Mouse (Mus musculus) thymus, postnatal 10 days (tissue): Measurements from ENCODE around the gene AI182371.

ENCODE experiments used
- DNase-seq, 2 experiments: peaks; one replicate each; pipeline ENCODE4 v3.0.0; 2021; ENCODE audit warnings: low spot score in 2 of 2

Gene AI182371

DNA sequence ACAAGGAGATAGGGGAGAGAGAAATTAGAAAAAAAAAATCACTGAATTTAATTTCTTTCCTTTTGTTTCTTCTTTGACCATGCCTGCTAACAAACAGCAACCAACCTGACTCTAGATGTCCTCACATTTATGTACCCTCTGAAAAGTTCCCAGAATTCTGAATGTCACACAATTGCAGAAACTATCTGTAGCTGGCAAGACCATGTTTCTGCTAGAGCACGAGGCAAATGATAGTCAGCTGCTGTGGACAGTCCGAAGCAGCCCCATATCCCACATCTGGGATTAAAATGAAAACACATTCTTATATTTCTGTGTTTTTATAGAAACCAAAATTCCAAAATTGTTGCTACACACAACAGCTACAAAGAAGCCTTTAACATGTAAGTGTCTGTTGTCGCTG, at the start of gene AI182371:
Gene AI182371, minus strand, starts transcription at position 101 of the 400 bp plus-strand sequence.
- DNase-seq, result no peak

DNA sequence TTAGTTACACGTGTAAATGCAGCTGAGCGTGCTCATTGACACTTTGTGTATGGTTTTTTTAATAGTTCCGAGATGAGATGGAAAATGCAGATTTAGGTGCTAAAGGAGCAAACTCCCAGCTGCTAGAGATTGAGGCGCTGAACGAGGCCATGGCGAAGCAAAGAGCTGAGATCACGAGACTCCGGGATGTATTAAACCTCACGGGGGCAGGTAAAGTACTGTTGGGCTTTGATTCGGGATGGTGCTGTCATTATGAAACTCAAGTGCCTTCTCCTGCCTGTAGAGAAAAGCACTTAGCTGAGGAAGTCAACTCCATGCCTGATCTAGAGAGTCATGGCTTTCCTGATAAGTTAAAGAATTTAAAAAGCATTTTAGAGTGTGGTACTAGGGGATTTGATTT, 47.5 kb upstream of the AI182371 start:
- DNase-seq, result no peak

DNA sequence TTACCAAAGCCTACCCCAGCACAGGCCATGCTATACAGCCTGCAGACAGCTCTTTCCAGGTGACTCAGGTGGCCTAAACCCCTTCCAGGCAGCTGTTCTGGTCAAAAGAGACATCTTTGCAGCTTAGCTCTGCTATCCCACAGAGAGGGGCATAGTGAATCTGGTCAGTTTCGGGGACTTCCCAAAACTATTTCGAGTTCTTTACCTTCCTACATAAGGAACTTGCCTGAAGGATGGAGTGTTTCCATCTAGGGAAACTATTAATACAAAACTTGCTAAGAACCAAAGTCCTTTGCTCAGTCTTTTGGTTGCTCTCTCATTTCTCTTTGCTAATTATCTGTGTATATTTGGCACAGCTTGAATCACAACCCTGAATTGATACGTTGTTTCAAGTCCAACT, 40.3 kb upstream of the AI182371 start:
- no peak for DNase-seq

DNA sequence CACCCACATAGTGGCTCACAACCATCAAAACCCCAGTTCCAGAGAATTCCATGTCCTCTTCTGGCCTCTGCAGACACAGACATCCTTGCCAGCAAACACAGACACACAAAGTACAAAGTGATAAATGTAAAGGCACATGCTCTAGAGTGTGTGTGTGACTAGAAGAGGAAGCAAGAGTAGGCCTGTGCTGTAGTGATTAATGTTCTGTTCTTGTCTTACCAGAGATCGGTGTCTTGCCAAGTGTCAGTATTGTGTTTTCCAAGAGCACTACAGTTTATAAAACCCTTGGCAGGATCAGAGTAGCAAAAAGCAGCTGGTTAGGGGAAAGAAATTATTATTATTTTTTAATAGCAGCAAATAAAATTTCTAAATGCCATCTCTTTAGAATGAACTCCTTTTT, 37.2 kb upstream of the AI182371 start:
- DNase-seq, result no peak

DNA sequence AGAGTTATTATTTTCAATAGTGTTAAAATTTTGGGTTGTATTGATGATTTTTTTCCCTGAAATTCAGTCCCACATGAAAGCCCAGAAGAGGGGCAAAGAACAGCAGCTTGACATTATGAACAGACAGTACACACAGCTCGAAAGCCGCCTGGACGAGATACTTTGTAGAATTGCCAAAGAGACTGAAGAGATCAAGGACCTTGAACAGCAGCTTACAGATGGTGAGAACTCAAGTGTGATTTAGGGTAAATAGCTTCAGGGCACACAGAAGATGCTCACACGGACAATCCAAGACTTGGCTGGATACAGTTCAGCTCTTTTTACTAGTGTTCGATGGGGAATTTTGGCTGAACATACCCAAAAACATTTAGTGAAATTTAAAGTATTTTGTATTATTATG, 32.5 kb upstream of the AI182371 start:
- no peak for DNase-seq

DNA sequence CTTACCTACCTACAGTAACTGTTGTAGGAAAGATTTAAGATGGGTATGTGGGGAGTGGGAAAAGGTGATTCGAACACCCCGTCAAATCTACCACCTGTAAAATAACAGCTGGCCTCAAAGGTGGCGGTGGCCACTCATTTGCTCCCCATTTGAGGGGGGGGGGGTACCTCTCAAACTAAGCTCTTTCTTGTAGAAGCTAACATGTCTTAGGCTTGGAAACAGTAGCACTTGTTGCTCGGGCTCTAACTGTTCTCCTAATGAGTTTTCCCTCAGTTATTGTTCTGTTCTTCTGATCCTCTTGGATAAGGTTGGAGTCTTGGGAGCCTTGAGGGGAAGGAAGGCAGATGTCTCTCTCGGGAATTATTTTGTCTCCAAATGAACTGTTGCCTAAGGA, 31.3 kb upstream of the AI182371 start:
- no peak for DNase-seq

DNA sequence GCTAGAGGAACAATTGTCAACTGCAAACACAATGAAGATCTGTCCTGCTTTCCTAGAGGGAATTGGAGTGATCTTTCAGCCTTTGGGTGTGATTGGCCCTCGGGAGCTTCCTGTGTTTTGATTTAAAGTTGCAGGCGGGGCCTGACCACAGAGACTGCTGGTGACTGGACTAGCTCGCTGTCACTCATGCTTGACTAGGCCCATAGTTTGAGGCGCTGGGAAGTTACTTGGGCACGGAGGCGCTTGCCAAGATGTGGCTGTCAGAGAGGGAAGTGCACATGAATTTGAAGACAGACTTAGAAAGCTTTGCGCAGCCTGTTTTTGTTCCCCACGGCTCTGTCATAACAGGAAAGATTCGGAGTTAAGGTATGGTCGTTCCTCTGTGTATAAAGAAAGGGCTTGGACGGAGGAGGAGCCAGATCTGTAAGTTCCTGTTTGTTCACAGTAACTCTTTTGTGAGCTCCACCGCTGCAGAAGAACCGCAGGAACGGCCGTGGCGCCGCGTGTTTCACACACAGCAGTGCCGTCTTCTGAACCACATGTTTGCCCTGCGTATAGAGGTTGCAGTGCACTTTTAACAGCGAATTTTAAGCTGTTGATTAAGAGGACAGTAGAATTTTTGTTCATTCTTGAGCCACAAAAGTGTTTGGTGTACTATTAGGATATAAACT, 30.8 kb upstream of the AI182371 start:
- DNase-seq, result peak; percentile 92

DNA sequence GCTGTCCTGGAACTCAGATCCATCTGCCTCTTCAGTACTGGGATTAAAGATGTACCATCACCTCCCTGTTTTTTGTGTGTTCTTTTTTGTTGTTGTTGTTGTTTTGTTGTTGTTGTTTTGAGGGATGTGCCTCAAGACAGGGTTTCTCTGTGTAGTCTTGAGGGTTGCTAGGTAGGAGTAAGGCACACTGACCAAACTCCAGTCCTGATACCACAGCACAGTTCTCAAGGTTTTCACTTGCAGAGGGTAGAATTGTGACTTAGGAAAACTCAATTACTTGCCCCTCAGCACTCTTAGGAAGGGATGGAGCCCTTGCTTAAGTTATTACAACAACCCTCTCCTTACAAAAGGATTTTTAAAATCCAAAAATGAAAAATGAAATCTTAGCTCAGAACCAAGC, 30.1 kb upstream of the AI182371 start:
- no peak for DNase-seq

DNA sequence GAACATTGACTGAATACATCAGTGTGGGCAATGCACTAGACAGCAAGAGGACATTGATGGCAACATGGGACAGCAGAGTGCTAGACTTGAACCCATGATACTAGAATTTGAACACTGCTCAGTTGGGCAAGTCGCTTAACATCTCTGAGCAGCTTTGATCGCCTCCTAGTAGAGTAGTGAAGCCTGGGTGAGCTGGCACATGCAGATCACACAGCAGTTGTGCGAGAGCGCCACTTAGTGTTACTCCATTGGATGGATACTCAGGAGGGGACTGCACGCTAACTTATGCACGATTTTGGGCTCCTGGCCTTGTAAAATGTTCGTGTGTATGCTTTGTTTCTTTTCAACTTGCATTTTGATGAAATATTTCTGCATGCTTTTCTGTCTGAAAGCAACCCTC, 23.4 kb upstream of the AI182371 start:
- DNase-seq, result peak; percentile 8 to 20

DNA sequence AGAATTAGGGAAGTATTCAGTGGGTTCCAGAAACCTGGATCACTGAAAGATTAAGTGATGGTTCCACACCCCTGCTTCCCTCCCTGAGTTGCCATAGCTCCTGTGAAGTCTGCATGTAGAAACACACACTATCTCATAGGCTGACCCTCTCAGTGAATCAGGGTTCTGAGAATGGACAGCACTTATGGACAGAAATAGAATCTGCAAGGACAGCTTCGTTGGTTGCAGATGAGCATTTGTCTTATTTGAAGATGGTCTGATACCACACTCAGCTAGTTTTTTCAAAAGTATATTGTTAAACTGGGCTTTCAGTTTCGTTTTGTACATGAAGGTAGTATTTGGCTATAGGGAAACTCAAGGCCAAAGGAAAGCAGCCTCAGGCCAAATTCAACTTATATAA, 9.2 kb upstream of the AI182371 start:
- DNase-seq, result no peak

DNA sequence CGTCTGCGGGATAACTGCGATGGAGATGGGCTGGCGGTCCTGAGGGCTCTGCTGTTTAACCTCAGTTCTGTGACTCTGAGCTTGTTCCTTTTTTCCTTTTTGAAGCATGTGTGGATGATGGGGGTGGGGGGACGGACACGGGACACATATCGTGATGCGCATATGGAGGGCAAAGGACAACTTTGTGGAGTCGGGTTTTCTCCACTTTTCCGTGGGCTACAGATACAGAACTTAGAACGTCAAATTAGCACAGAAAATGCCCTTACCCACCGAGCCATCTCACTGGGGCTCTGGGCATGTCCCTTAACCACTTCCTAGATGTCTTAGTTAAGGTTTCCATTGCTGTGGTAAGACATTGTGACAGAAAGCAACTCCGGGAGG, 8.6 kb upstream of the AI182371 start:
- no peak for DNase-seq

DNA sequence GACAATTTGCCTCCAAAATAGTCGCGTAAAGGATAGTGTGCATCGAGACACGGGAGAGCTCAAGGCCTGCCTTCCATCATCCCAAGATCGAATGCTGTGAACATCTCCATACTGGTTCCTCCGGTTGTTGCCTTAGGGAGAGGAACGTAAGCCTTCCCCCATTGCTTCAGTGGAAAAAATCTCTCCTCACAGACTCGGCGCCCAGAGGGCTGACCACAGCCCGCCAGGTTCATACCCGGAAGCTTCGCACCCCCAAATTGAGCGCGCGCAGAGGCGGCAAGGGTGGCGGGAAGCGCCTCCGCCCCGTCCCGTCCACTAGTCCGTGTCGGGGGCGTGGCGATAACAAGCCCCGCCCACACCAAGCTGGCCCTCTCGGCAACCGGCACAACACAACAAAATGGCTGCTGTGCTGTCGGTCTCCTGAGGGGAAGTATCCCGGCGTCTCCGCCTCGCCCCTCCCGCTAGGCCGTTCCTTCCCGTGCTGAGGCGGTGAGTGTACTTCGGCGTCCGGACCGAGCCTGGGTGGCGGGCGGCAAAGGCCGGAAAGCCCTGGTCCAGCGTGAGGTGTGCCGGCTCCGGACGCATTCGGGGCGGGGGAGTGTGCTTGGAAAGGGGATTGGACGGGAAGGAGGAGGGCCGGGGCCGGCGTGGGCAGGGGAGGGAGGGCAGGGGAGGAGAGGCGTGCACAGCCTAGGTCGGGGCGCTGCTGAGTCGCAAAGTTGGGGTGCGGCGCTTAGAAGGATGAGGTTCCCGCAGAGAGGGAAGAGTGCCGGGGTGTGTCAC, 8.0 kb upstream of the AI182371 start, which contains the start of gene Cntrl:
Gene Cntrl, plus strand, starts transcription at position 352 of the 783 bp plus-strand sequence.
- DNase-seq, result peak; percentile 88 to 92

DNA sequence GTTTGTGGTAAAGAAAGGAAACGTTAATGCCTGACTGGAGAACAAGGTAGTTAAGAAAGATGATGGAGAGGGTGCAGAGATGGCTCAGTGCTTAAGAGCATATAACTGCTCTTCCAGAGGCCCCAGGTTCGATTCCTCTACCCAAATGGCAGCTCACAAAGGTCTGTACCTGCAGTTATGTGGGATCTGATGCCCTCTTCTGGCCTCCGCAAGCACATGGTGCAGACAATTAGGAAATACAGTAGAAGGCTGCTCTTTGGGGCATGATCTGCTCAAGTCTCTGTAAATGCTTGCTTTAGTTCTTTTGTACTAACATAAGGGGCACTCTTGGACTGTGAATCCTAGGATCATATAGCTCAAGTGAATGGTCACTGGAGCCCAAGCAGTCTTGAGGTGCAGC, 7.4 kb upstream of the AI182371 start:
- DNase-seq, result peak; percentile 38 to 53

DNA sequence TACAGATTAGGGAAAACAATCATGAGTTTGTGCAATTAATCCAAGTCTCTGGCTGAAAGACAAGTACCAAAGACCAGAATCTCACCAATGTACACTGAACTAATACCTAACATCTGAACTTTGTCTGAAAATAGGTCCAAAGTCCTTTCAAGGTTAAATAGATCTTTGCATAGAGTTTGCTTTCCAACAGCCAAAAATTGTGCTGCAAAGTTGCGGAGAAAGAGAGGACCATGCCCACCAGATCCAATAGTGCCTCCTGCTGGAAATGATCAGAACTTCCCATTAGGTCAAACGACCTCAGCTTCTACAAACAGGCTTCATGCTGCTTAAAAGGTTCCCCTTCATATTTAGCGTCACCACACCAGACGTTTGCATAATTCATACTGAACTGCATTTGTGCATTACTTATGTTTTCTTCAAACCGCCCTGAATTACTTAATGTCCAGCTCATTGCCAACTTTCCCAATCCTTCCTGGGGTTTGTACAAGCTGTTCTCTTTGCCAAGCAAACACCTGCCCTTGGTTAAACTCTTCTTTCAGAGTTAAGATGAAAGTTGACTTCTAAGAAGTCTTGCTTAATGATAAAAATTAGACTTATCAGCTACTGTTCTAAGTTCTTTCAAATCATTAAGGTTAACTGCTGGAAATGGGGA, 6.8 kb upstream of the AI182371 start:
- DNase-seq, result peak; percentile 14 to 45

DNA sequence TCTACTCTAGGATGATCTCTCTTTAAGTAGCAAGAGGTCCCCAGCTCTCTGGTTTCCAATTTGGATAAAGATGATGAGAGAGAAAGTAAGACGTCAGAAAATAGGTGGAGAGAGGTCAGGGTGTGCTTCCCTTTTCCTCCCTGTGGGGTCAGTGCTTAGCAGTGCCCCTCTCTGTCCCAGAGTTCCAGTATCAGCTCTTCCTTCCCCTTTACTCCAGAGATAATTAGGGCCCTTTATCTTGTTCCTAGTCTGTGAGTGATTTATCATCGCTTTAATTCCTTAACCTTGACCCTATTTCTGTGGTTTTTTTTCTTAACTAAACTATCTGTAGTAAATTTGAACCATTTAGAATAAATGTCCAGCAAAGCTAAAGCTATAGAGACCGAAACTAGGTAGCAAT, 3.5 kb upstream of the AI182371 start:
- no peak for DNase-seq

DNA sequence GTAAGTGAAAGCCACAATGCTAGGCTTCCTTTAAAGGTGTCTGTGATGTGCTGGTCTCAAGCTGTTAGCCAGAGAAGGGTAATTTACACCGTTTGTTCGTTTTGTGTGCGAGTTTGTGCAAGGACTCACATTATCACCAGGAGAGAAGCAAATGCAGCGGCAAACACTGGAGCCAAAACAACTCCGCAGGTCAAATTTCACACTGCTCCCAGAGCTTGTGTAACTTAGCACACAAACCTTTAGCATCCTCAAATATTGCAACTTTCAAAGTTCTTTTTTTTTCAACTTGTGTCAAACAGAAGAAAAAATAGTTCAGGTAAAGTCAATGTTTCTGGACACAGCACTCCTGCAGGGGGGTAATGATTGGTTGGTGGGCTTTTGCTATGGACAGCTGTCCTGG, 2.2 kb upstream of the AI182371 start:
- DNase-seq, result no peak

DNA sequence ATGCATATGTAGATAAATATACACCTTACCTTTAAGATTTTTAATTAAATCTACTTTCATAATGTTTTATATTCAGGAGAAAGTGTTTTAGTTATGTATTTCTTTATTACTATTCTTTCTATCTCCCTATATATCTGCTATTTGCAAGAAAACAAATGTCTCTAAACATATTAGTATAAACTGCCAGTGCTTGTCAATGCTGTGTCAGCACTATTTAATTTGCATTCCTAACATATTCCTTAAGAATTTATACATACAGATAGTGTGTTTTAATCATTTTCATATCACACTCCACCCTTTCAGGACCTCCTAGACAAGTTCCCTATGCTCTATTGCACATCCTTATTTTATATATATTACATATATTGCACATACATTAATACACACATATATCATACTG, 1.4 kb upstream of the AI182371 start:
- DNase-seq, result no peak

DNA sequence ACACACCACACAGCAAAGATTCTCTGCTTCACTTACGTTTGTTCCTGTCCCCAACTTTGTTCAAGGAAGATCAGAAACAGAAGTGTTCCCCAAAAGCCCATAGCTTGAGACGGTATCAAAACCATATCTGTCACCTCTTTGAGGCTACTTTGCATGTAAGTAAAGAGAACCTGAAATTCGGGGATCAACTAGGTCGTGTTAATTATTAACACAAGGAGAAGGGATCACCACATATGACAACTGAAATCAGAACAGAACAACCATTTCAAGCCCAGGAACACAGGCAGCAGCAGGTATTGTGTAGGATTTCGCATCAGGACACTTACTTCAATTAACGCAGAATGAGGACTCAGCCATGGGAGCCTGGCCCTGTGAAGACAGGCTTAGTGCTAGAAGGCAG, 814 bp downstream of the AI182371 start:
- no peak for DNase-seq

DNA sequence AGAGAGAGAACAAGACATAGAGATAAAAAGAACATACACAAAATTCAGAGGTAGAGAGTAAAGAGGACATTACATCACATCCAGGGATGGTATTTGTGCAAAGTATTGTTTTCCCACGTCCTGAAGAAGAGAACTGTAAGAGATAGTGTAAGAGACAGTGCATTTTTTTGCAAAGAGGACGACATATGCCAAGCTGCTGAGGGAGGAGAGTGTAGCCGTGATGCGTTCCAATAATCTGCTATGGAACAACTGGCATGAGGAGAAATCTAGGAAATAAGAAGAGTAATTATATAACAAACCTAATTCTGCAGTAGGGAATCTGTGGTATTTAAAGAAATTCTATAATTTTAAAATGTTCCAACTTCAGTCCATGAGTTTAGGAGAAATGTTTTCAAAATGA, 13.9 kb downstream of the AI182371 start:
- DNase-seq, result no peak

DNA sequence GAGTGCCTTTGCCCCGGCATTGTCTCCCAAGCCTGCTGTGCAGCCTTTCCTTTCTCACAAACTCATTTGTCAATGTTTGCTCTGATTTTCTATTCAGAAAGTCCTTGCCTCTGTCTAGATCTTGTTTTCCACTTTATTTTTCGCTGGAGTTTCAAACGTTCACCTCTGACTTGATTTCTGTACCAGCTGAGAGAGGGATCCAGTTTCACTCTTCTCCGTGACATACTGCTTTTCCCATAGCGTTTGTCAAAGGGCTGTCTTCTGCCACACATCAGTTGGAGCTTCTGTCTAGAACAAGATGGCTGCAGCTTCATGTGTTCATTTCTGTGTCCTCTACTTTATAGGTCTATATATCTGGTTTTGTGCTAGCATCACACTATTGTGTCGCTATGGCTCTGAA, 22.2 kb downstream of the AI182371 start:
- DNase-seq, result no peak

DNA sequence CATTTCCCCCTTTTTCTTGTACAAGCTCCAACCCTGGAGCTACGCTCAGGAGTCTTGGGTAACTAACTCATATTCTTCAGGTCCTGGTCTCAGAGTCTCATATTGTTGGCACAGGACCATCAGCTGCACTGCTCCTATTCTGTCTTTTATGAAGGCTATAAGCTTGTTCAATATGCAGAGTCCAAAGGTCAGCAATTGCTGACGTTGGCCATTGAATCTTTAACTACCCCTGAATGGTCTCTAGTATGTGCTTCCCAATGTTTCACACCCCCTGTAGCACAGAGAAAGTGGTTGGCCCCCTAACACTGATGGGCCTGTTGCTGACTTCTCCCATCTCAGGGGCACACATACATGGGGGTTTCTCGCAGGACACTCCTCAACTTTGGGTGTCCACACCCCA, 27.0 kb downstream of the AI182371 start:
- DNase-seq, result no peak

DNA sequence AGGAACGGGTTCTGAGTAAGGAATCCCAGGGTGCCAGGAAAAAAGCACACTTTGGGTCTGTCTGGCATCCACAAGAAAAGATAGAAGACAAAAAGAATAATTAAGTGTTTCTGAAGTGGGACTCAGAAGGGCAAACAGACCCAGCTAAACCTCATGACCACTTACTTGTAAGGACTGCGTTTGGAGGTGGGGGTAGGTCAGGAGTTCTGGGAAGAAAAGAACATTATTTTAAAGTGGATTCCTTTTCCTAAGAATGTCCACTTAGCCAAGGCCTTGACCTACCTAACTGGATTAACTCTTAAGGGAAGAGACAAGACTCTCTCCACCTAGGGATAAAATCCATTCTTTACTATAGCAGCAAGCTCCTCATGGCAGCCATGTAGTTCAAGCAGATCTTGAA, 28.8 kb downstream of the AI182371 start:
- no peak for DNase-seq

DNA sequence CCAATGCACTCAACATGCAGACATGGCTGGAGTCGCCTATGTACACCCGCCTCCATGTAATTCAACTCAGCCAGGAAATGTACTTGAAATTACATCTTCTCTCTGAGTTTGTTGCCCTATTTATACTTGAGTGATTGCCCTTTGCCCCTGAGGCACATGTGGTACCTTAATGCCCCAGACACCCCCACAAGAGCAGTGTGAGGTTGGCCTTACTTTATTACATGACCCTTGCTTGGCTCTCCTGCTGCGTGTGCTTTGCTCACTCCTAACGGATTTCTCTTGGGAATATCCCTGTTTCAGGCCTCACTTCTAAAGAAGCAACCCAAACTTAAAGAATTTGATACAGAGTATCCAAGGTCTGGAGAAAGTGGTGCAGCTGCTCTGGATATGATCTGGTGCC, 31.1 kb downstream of the AI182371 start:
- no peak for DNase-seq
